Mouse (Mus musculus) activated CD4-positive, CD25-positive, alpha-beta regulatory T cell, adult 4 months (primary cell): ENCODE data around the gene Wdr64. TPM values are rescaled to one million over a fixed set of nuclear protein-coding genes. Genes with fewer than 3 reads are reported as not detected.

Experiments
- ATAC-seq: one replicate; pipeline ENCODE4 v1.8.0; 2017
- polyA plus RNA-seq, 2 experiments: library from polyadenylated mRNA; unstranded; fragments of 100-300 nt; shearing (Covaris generic); gene quantifications; one replicate each; pipeline ENCODE4 v1.2.1; 2017

Wdr64 gene
- polyA plus RNA-seq, 2 experiments from 2014 or later = not detected

DNA sequence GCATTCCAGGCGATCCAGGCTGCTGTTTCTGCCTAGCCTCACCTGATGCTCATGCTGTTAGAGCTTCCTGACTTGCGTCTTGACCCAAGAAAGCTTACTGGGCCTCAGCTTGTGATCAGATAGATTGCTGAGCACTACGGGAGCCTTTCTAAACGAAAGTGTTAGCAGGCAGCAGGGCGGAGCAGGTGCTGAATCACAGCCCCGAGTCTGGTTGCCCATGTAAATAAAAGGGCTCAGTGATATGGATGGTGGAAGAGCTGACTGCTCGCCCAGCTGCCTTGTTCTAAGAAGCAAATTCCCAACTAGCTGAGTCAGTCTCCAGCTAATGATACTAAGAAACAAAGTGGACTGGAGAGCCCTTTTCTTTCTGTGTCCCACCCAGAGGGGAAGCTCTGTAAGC lies 27.4 kb downstream of the Wdr64 start:
- ATAC-seq = no peak

DNA sequence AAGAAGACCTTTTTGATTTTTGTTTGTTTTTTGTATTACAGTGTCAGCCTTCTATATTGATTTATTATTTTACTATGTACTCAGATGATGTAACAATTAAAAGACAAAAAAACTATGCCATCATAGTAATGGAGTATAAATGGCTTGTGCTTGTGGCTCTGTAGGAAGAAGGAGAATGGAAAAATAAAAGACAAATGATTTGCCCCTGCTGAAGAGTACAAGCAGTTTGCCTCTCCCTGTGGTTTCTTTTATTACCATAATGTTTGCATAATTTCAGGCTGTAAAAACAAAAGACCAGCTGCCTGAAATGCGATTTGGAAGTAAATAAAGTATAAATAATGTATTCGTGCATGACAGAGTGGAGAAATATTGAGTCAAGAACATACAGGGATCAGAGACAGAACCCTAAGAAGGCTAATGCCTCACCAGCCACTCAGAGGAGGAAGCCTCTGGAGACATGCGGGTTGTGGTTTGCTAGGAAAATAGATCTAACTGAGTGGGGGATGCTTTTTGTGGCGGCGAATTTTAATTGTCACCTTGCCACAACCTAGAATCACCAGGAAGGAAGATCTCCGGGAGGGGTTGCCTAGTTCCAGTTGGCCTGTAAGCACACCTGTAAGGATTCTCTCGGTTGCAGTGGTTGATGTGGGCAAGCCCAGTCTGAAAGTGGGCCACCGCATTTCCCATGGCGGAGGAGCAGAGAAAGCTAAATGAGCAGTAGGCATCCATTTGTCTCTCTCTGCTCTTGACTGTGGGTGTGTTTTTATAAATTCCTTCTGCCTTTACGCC lies 56.4 kb downstream of the Wdr64 start:
- no peak for ATAC-seq

DNA sequence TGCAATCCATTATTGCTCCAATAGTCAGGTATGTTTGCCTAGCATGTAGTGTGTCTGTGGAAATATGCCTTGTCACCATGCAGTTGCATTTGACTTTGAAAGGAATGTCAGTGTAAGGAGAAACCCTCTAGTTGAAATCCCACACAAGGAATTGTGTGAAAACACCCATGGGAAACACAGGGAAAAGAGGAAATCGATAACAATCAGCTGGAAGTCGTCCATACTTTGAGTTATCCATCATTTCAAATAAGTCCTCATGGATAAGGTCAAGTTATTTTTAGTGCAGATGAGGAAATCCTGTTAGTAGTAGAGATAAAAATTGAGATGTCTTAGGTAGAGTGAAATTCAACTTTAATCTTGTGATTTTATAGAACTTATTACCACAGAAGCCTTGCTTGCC lies 96.3 kb downstream of the Wdr64 start:
- no peak for ATAC-seq

DNA sequence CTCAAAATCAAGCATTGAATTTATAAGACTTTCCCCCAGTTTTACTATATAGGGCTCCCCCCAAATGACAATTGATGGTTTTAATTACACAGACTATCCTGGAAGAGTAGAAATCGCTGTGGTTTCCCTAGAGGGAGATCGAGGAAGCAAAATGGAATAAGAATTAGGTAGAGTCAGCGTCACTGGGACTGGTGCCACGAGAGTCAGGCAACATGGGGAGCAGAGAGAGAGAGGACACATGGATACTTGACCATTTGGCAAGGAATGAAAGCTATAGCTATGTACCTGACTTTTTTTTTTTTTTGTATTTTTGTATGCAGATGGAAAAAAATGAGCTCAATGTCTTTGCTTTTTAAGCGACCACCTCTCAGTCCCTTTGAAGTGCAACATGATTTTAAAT lies 110.0 kb downstream of the Wdr64 start:
- no peak for ATAC-seq

DNA sequence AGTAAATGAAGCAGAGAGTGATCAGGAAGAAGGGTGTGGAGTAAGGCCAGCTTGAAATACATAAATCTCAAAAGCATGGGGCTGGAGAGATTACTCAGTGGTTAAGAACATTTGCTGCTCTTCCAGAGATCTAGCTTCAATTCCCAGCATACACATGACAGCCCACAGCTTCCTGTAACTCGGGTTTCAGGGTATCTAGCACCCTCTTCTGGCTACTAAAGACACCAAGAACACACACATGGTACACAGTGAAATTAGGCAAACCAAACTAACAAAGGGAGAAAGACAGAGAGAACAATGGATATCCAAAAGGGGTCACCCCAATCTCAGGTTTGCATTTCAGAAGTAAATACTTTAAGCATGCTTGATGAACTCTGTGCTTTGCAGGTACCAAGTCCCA lies 113.2 kb downstream of the Wdr64 start:
- ATAC-seq = no peak

DNA sequence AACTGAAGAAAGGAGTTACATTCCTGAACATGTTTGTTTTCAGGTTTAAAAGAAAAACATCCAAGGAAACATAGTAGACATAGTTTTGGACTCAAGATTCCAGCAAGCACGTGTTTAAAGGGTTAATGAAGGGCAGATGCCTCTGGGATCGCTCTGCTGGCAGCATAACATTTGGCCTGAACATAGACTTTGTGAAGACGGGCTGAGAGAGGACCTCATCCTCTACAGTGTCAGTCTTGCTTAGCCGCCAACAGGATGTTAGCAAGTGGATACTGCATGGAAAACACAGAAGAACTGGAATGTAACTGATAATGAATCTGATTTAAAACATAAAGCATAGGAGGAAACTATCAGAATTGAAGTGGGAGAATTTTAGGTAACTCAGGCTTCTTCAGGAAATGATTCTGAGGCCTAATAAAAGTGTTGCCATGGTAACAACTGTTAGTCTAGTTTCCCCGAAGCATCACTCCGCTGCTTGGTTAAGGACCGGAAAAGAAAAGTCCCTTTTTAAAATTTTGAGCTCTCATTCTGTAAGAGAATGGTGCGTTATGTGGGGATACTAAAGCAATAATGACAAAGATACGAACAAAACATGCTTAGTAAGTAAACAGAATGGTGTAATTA lies 125.5 kb downstream of the Wdr64 start:
- ATAC-seq = no peak

DNA sequence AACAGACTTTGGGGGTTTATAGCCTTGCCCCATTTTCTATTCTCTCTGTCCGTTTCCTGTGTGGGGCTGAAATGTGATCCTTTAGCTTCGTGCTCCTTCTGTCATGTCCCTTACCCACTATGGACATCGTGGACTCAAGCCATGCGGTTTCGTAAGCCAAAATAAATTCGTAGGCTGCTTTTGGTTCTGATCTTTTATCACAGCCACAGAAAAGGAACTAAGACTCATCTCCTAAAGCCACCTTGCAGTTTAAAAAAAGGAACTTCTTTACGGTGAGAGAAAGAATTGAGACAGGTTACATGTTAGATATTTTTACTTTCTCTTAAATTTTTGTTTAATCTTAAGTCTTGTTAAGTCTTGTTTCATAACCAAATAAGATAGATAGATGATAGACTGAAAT lies 130.1 kb downstream of the Wdr64 start:
- ATAC-seq = no peak

DNA sequence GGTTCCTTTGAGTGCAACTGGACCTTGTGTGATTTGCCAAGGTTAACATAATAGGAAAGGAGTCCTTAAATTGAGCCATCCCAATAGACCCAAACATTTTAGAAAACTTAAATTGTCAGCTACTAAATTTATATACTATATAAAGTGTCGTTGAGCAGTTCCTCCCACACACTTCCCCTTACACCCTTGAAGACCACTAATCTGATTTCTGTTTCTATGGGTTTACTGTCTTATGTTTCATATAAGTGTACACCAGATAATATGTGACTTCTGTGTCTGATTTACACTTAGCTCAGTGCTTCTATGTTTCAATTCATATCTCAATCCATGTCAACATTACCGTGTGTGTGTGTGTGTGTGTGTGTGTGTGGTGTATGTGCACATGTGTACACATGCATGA lies 130.8 kb downstream of the Wdr64 start:
- no peak for ATAC-seq

DNA sequence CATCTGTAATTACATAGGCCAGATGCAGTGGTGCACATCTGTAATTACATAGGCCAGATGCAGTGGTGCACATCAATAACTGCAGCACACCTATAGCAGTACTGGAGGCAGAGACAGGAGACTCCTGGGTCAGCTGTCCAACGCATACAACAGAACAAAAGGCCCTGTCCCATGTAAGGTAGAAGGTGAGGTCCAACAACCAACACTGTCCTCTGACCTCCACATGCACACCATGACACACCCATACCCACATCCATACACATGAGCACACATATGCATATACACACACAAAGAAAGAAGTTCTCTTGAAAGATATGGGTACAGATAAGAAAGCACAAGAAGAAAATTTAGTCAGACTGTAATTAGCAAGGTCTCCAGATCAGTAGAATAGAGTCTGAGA lies 157.1 kb downstream of the Wdr64 start:
- no peak for ATAC-seq

Other genes with a start within 250 kb of the Wdr64 start
- gene Rgs7, start 206.1 kb upstream of the Wdr64 start, polyA plus RNA-seq = not detected
- 1 to 10 TPM; 1.6 to 2.5 TPM for gene Kmo, start 78.2 kb upstream of the Wdr64 start, polyA plus RNA-seq
- 10 to 100 TPM; 50.5 to 80.4 TPM for gene Fh1, start 73.0 kb upstream of the Wdr64 start, polyA plus RNA-seq
- gene Opn3, start 5.8 kb upstream of the Wdr64 start, polyA plus RNA-seq = not detected
- gene Chml, start 5.7 kb upstream of the Wdr64 start, polyA plus RNA-seq = under 1 TPM; 0.38 to 0.84 TPM
- 10 to 100 TPM in 1 of 2 experiments, 1 to 10 TPM in 1; 8.2 to 15.8 TPM for gene Exo1, start 182.0 kb downstream of the Wdr64 start, polyA plus RNA-seq
- gene Gm38100, start 221.7 kb downstream of the Wdr64 start, polyA plus RNA-seq = not detected